Mouse (Mus musculus) intestine, postnatal 0 days (tissue): Measurements from ENCODE around the gene Trp53i13. TPM values are rescaled to one million over a fixed set of nuclear protein-coding genes. Genes with fewer than 3 reads are reported as not detected.
"Not testable (repeated sequence)": the region's sequence is repeated elsewhere in the genome, so short reads cannot be mapped to it uniquely, and the experiment has no call there.

ENCODE experiments used
- ATAC-seq: fragments of 200-750 bp; cut with Nextera tagmentation; 2 replicates; pipeline ENCODE4 v1.8.0; 2017; ENCODE audit warnings: mild to moderate bottlenecking, moderate TSS enrichment, moderate library complexity
- H3K27ac ChIP-seq: fragments of 300-500 bp; sonication (generic); 2 replicates; pipeline ENCODE4 v1.5.1; 2014; ENCODE audit warnings: mild to moderate bottlenecking, low read depth, low read length, moderate library complexity
- H3K27me3 ChIP-seq: fragments of 300-500 bp; sonication (generic); replicated peaks from 2 replicates; pipeline ENCODE4 v1.6.1; 2014; ENCODE audit warnings: low read length, mixed read lengths; ENCODE audit not compliant: control insufficient read depth, insufficient read depth
- H3K36me3 ChIP-seq: fragments of 300-500 bp; sonication (generic); 2 replicates; pipeline ENCODE4 v1.6.1; 2014; ENCODE audit warnings: mild to moderate bottlenecking, moderate library complexity; ENCODE audit not compliant: control insufficient read depth, insufficient read depth
- H3K4me1 ChIP-seq: fragments of 300-500 bp; sonication (generic); replicated peaks from 2 replicates; pipeline ENCODE4 v1.6.1; 2014; ENCODE audit warnings: antibody characterized with exemption, low read length, mixed read lengths; ENCODE audit not compliant: control insufficient read depth, insufficient read depth
- H3K4me2 ChIP-seq: fragments of 300-500 bp; sonication (generic); replicated peaks from 2 replicates; pipeline ENCODE4 v1.6.1; 2014; ENCODE audit warnings: low read depth, mild to moderate bottlenecking, moderate library complexity
- H3K4me3 ChIP-seq: fragments of 300-500 bp; sonication (generic); 2 replicates; pipeline ENCODE4 v1.5.1; 2014; ENCODE audit warnings: low read depth, low read length
- H3K9ac ChIP-seq: fragments of 300-500 bp; sonication (generic); 2 replicates; pipeline ENCODE4 v1.6.1; 2014; ENCODE audit warnings: mild to moderate bottlenecking, low read depth, low read length
- H3K9me3 ChIP-seq: fragments of 300-500 bp; sonication (generic); 2 replicates; pipeline ENCODE4 v1.6.1; 2016; ENCODE audit warnings: mixed run types; ENCODE audit not compliant: control insufficient read depth
- CTCF ChIP-seq: sonication (generic); IDR thresholded peaks from 2 replicates; pipeline ENCODE4 v1.5.1; 2016; ENCODE audit warnings: low read depth, mild to moderate bottlenecking, control low read depth, antibody characterized with exemption, moderate library complexity
- WGBS: fragments of 180-500 bp; shearing (Covaris S2); extraction: QIAGEN DNeasy Blood & Tissue Kit; methylation state at CpG from one replicate; pipeline ENCODE4 v1.1.7; 2014; 5-methylcytosine and 5-hydroxymethylcytosine counted together
- polyA plus RNA-seq: library from polyadenylated mRNA; unstranded; fragments of >200 nt; fragmentation: Nextera tagmentation; extraction: Ambion mirVana; gene quantifications from 2 replicates; pipeline ENCODE4 v1.2.1, GENCODE M21; 2015

The Trp53i13 gene
- polyA plus RNA-seq = 20.2 and 22.9 TPM in 2 replicates

GRCm38 (mm10) chr11:77515637-77516552, at the start of gene Trp53i13:
Gene Trp53i13 (minus strand): TSS chr11:77515980.
- peak; percentile 7; the same call in 1 of the 2 replicates for ATAC-seq

DNA sequence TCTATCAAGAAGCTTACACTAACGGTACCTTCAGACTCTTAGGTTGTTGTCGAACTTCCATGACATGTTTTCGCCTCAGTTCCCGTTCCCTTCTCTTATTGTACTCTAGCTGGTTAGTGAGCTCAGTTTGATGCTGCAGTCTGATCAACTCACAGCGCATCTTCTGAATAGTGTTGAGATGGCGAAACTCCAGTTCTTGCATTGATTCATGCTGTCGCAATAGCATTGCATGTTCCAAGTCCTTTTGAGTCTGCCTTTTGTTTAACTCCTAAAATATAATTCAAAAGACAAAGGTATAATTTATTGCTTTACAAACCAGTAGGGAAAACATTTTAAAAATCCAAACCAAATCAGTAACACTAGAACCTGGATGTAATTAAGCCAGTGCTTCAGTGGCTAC, 29.5 kb upstream of the Trp53i13 start:
- no peaks in the 10 kb centered on the region for H3K4me1 ChIP-seq
- no peak for TF ChIP-seq CTCF
- peaks cover 66% of the 10 kb centered on the region for H3K36me3 ChIP-seq
- no peak overlapping the region for H3K27ac ChIP-seq
- no peak overlapping the region for H3K9ac ChIP-seq
- H3K4me3 ChIP-seq = no peak overlapping the region
- no peaks in the 10 kb centered on the region for H3K27me3 ChIP-seq
- no peak overlapping the region for H3K4me2 ChIP-seq
- no peak for ATAC-seq
- 93% methylated on average over 7 of the region's 7 CpGs for WGBS
- H3K9me3 ChIP-seq = no peaks in the 10 kb centered on the region

More at GRCm38 (mm10) chr11:77515637-77516552, at the start of gene Trp53i13:
- WGBS = 10% methylated on average over 39 of the region's 39 CpGs
- H3K36me3 ChIP-seq = no peaks in the 10 kb centered on the region
- H3K27ac ChIP-seq = peak within 1 kb of the TSS; percentile 4; the same call in 1 of the 2 replicates
- H3K4me1 ChIP-seq = peaks cover 8% of the 10 kb centered on the region; the same call in 1 of the 2 replicates
- 0 out of 2 replicates have a peak within 1 kb of the TSS, but pooled peaks have one; percentile 31 for H3K9ac ChIP-seq
- no peak for TF ChIP-seq CTCF
- peak within 1 kb of the TSS; percentile 95 for H3K4me2 ChIP-seq
- no peaks in the 10 kb centered on the region for H3K9me3 ChIP-seq
- 0 out of 2 replicates have a peak, but pooled peaks cover 4% of the 10 kb centered on the region for H3K27me3 ChIP-seq
- H3K4me3 ChIP-seq = peak within 1 kb of the TSS; percentile 69

- 79% methylated on average over 4 of the region's 4 CpGs for WGBS
- Histone ChIP-seq H3K9me3 (no peaks in the 10 kb centered on the region), H3K27ac (no peak overlapping the region), H3K4me1 (no peaks in the 10 kb centered on the region), H3K4me3 (no peak overlapping the region), H3K36me3 (peaks cover 13% of the 10 kb centered on the region), H3K27me3 (no peaks in the 10 kb centered on the region), H3K9ac (no peak overlapping the region), H3K4me2 (no peak overlapping the region)
- no peak for ATAC-seq
- no peak for TF ChIP-seq CTCF
These were observed 16.5 kb upstream of the Trp53i13 start for GRCm38 (mm10) chr11:77532202-77532846.

DNA sequence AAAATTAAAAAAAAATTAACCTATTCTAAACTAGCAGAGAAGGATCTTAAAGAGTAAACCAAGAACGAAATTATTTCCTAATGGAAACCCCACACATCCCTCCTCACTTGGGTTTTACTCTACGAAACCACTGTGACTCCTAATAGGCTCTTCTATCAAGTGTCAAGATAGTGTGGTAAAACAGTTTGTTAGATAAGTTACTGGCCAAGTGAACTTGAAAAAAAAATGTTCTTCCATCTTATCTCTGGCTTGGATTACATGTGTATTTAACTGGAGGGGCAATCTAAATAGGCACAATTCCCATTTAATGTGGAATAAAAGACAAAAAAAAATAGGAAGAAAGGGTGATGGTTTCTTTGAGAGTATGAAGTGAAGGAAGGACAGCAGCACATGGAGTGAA, 15.1 kb upstream of the Trp53i13 start:
- no peak for TF ChIP-seq CTCF
- H3K27ac ChIP-seq = no peak overlapping the region

GRCm38 (mm10) chr11:77529644-77530043, 13.9 kb upstream of the Trp53i13 start:
- Histone ChIP-seq H3K27ac (no peak overlapping the region), H3K27me3 (no peaks in the 10 kb centered on the region), H3K9ac (no peak overlapping the region), H3K9me3 (no peaks in the 10 kb centered on the region), H3K4me1 (no peaks in the 10 kb centered on the region), H3K4me2 (no peak overlapping the region), H3K36me3 (peaks cover 4% of the 10 kb centered on the region; the same call in 1 of the 2 replicates), H3K4me3 (no peak overlapping the region)
- 60% methylated on average over 3 of the region's 3 CpGs for WGBS
- TF ChIP-seq CTCF = no peak
- ATAC-seq = no peak

More for the DNA sequence above, 15.1 kb upstream of the Trp53i13 start:
- Histone ChIP-seq H3K36me3 (peaks cover 4% of the 10 kb centered on the region; the same call in 1 of the 2 replicates), H3K4me1 (no peaks in the 10 kb centered on the region), H3K4me2 (no peak overlapping the region), H3K27me3 (no peaks in the 10 kb centered on the region), H3K9ac (no peak overlapping the region), H3K9me3 (no peaks in the 10 kb centered on the region), H3K4me3 (no peak overlapping the region)
- ATAC-seq = no peak
- 75% methylated on average over 2 of the region's 2 CpGs for WGBS

- H3K9ac ChIP-seq, ATAC-seq, H3K4me2 ChIP-seq, H3K27ac ChIP-seq, H3K36me3 ChIP-seq, H3K4me1 ChIP-seq, H3K9me3 ChIP-seq, H3K27me3 ChIP-seq, H3K4me3 ChIP-seq: not testable (repeated sequence)
- 86% methylated on average over 3 of the region's 3 CpGs for WGBS
These were observed 12.6 kb upstream of the Trp53i13 start for GRCm38 (mm10) chr11:77528420-77528819.
